Mouse (Mus musculus): Measurements from ENCODE around the gene Xxylt1. TPM values are rescaled to one million over a fixed set of nuclear protein-coding genes. Genes with fewer than 3 reads are reported as not detected.

Gene Xxylt1
- polyA plus RNA-seq, 1 experiment from 2014 or later, result 11.3 TPM

DNA sequence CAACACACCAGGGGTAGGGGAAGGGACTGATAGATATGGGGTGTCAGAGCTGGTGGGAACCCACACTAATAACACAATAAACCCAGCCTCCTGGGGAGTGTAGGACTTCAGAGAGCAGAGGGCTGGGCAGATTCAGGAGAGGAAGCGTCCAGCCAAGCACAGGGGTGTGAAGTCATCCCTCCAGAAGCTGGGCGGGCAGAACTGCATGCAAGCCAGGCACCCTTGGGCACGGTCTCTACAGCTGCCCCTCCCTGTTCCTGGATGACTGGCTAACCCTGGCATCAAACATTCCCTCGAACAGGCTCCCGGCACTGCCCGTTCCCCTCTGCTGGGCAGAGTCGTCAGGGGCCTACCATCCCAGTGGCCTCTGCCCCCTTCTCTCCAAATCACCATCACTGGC lies 13.0 kb downstream of the Xxylt1 start:
- no peak for ATAC-seq (ENCODE audit: low FRiP score)
- no peak overlapping the region for H3K4me2 ChIP-seq (replicated peaks; ENCODE audit: low read depth, low read length)
- 80% methylated on average over 7 of the region's 7 CpGs for WGBS
- H3K27ac ChIP-seq (ENCODE audit: low read depth, low read length), result no peak overlapping the region
- no peak overlapping the region for H3K4me3 ChIP-seq (ENCODE audit: low read depth, low read length)
- no peaks in the 10 kb centered on the region for H3K27me3 ChIP-seq (ENCODE audit: control insufficient read depth, insufficient read depth, low read length)
- no peak overlapping the region for H3K9ac ChIP-seq (ENCODE audit: low read depth, low read length)
- H3K4me1 ChIP-seq (replicated peaks; ENCODE audit: control insufficient read depth, insufficient read depth, low read length), result no peaks in the 10 kb centered on the region
- H3K9me3 ChIP-seq (ENCODE audit: control insufficient read depth, low read length), result no peaks in the 10 kb centered on the region
- no peak for DNase-seq (ENCODE audit: low spot score)
- no peaks in the 10 kb centered on the region for H3K36me3 ChIP-seq (ENCODE audit: control insufficient read depth, insufficient read depth, low read length)

- Histone ChIP-seq H3K9ac (ENCODE audit: low read depth, low read length) (0 out of 2 replicates have a peak overlapping the region, but pooled peaks have one; percentile 4), H3K27me3 (ENCODE audit: control insufficient read depth, insufficient read depth, low read length) (no peaks in the 10 kb centered on the region), H3K9me3 (ENCODE audit: control insufficient read depth, low read length) (no peaks in the 10 kb centered on the region), H3K4me1 (replicated peaks; ENCODE audit: control insufficient read depth, insufficient read depth, low read length) (no peaks in the 10 kb centered on the region), H3K4me3 (ENCODE audit: low read depth, low read length) (no peak overlapping the region), H3K36me3 (ENCODE audit: control insufficient read depth, insufficient read depth, low read length) (no peaks in the 10 kb centered on the region), H3K4me2 (replicated peaks; ENCODE audit: low read depth, low read length) (no peak overlapping the region), H3K27ac (ENCODE audit: low read depth, low read length) (no peak overlapping the region)
- no peak for DNase-seq (ENCODE audit: low spot score)
- no peak for ATAC-seq (ENCODE audit: low FRiP score)
- 73% methylated on average over 15 of the region's 15 CpGs for WGBS
Observed at GRCm38 (mm10) chr16:31066344-31067098, 14.7 kb downstream of the Xxylt1 start.

GRCm38 (mm10) chr16:31064782-31065181 lies 16.4 kb downstream of the Xxylt1 start:
- 93% methylated on average over 6 of the region's 6 CpGs for WGBS
- Histone ChIP-seq H3K4me1 (replicated peaks; ENCODE audit: control insufficient read depth, insufficient read depth, low read length) (no peaks in the 10 kb centered on the region), H3K9ac (ENCODE audit: low read depth, low read length) (no peak overlapping the region), H3K4me2 (replicated peaks; ENCODE audit: low read depth, low read length) (no peak overlapping the region), H3K9me3 (ENCODE audit: control insufficient read depth, low read length) (no peaks in the 10 kb centered on the region), H3K27ac (ENCODE audit: low read depth, low read length) (no peak overlapping the region), H3K36me3 (ENCODE audit: control insufficient read depth, insufficient read depth, low read length) (no peaks in the 10 kb centered on the region), H3K27me3 (ENCODE audit: control insufficient read depth, insufficient read depth, low read length) (no peaks in the 10 kb centered on the region), H3K4me3 (ENCODE audit: low read depth, low read length) (no peak overlapping the region)
- DNase-seq (ENCODE audit: low spot score) (no peak), ATAC-seq (ENCODE audit: low FRiP score) (no peak)

GRCm38 (mm10) chr16:31062918-31063317 lies 18.3 kb downstream of the Xxylt1 start:
- no peak overlapping the region for H3K4me2 ChIP-seq (replicated peaks; ENCODE audit: low read depth, low read length)
- no peaks in the 10 kb centered on the region for H3K36me3 ChIP-seq (ENCODE audit: control insufficient read depth, insufficient read depth, low read length)
- no peak overlapping the region for H3K9ac ChIP-seq (ENCODE audit: low read depth, low read length)
- H3K9me3 ChIP-seq (ENCODE audit: control insufficient read depth, low read length), result no peaks in the 10 kb centered on the region
- DNase-seq (ENCODE audit: low spot score), result no peak
- no peak overlapping the region for H3K27ac ChIP-seq (ENCODE audit: low read depth, low read length)
- H3K27me3 ChIP-seq (ENCODE audit: control insufficient read depth, insufficient read depth, low read length), result no peaks in the 10 kb centered on the region
- ATAC-seq (ENCODE audit: low FRiP score), result no peak
- 75% methylated on average over 3 of the region's 3 CpGs for WGBS
- H3K4me3 ChIP-seq (ENCODE audit: low read depth, low read length), result no peak overlapping the region
- no peaks in the 10 kb centered on the region for H3K4me1 ChIP-seq (replicated peaks; ENCODE audit: control insufficient read depth, insufficient read depth, low read length)

- ATAC-seq (ENCODE audit: low FRiP score), result no peak
- Histone ChIP-seq H3K9ac (ENCODE audit: low read depth, low read length) (no peak overlapping the region), H3K4me1 (replicated peaks; ENCODE audit: control insufficient read depth, insufficient read depth, low read length) (no peaks in the 10 kb centered on the region), H3K4me2 (replicated peaks; ENCODE audit: low read depth, low read length) (no peak overlapping the region), H3K4me3 (ENCODE audit: low read depth, low read length) (no peak overlapping the region), H3K27ac (ENCODE audit: low read depth, low read length) (no peak overlapping the region), H3K36me3 (ENCODE audit: control insufficient read depth, insufficient read depth, low read length) (no peaks in the 10 kb centered on the region), H3K9me3 (ENCODE audit: control insufficient read depth, low read length) (no peaks in the 10 kb centered on the region), H3K27me3 (ENCODE audit: control insufficient read depth, insufficient read depth, low read length) (no peaks in the 10 kb centered on the region)
- 76% methylated on average over 11 of the region's 11 CpGs for WGBS
- peak; percentile 19 for DNase-seq (ENCODE audit: low spot score)
Observed at GRCm38 (mm10) chr16:31061246-31061880, 19.9 kb downstream of the Xxylt1 start.

GRCm38 (mm10) chr16:31060714-31061113 lies 20.5 kb downstream of the Xxylt1 start:
- Histone ChIP-seq H3K9ac (ENCODE audit: low read depth, low read length) (no peak overlapping the region), H3K4me2 (replicated peaks; ENCODE audit: low read depth, low read length) (no peak overlapping the region), H3K4me3 (ENCODE audit: low read depth, low read length) (no peak overlapping the region), H3K36me3 (ENCODE audit: control insufficient read depth, insufficient read depth, low read length) (no peaks in the 10 kb centered on the region), H3K4me1 (replicated peaks; ENCODE audit: control insufficient read depth, insufficient read depth, low read length) (no peaks in the 10 kb centered on the region), H3K27me3 (ENCODE audit: control insufficient read depth, insufficient read depth, low read length) (no peaks in the 10 kb centered on the region), H3K27ac (ENCODE audit: low read depth, low read length) (no peak overlapping the region), H3K9me3 (ENCODE audit: control insufficient read depth, low read length) (no peaks in the 10 kb centered on the region)
- no peak for ATAC-seq (ENCODE audit: low FRiP score)
- 95% methylated on average over 13 of the region's 13 CpGs for WGBS
- no peak for DNase-seq (ENCODE audit: low spot score)

DNA sequence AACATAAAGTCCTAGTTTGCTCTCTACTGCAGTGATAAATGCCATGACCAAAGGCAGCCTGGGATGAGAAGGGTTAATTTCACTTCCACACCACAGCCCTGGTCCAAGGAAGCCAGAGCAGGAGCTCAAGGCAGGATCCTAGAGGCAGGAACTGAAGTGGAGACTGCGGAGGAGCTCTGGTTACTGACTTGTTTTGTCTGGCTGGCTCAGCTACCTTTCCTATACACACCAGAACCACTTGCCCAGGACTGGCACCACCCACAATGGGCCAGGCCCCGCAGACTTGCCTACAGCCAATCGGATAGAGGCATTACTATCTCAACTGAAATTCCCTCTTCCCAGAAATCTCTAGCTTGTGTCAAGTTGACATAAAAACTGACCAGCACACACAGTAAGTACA lies 21.0 kb downstream of the Xxylt1 start:
- H3K36me3 ChIP-seq (ENCODE audit: control insufficient read depth, insufficient read depth, low read length), result no peaks in the 10 kb centered on the region

GRCm38 (mm10) chr16:31059730-31060129 lies 21.5 kb downstream of the Xxylt1 start:
- ATAC-seq (ENCODE audit: low FRiP score), result no peak

More for the DNA sequence above, 21.0 kb downstream of the Xxylt1 start:
- H3K27me3 ChIP-seq (ENCODE audit: control insufficient read depth, insufficient read depth, low read length), result no peaks in the 10 kb centered on the region
- WGBS, result 97% methylated on average over 3 of the region's 3 CpGs
- no peaks in the 10 kb centered on the region for H3K9me3 ChIP-seq (ENCODE audit: control insufficient read depth, low read length)
- H3K9ac ChIP-seq (ENCODE audit: low read depth, low read length), result no peak overlapping the region
- H3K27ac ChIP-seq (ENCODE audit: low read depth, low read length), result no peak overlapping the region
- H3K4me1 ChIP-seq (replicated peaks; ENCODE audit: control insufficient read depth, insufficient read depth, low read length), result no peaks in the 10 kb centered on the region
- no peak for ATAC-seq (ENCODE audit: low FRiP score)
- H3K4me3 ChIP-seq (ENCODE audit: low read depth, low read length), result no peak overlapping the region
- no peak for DNase-seq (ENCODE audit: low spot score)
- no peak overlapping the region for H3K4me2 ChIP-seq (replicated peaks; ENCODE audit: low read depth, low read length)

GRCm38 (mm10) chr16:31052812-31053211 lies 28.4 kb downstream of the Xxylt1 start:
- H3K27me3 ChIP-seq (ENCODE audit: control insufficient read depth, insufficient read depth, low read length), result no peaks in the 10 kb centered on the region
- no peak for DNase-seq (ENCODE audit: low spot score)
- no peak overlapping the region for H3K4me2 ChIP-seq (replicated peaks; ENCODE audit: low read depth, low read length)
- no peak overlapping the region for H3K4me3 ChIP-seq (ENCODE audit: low read depth, low read length)
- no peaks in the 10 kb centered on the region for H3K36me3 ChIP-seq (ENCODE audit: control insufficient read depth, insufficient read depth, low read length)
- no peaks in the 10 kb centered on the region for H3K4me1 ChIP-seq (replicated peaks; ENCODE audit: control insufficient read depth, insufficient read depth, low read length)
- 83% methylated on average over 6 of the region's 6 CpGs for WGBS
- ATAC-seq (ENCODE audit: low FRiP score), result no peak
- no peaks in the 10 kb centered on the region for H3K9me3 ChIP-seq (ENCODE audit: control insufficient read depth, low read length)
- no peak overlapping the region for H3K27ac ChIP-seq (ENCODE audit: low read depth, low read length)
- no peak overlapping the region for H3K9ac ChIP-seq (ENCODE audit: low read depth, low read length)

More at GRCm38 (mm10) chr16:31059730-31060129, 21.5 kb downstream of the Xxylt1 start:
- H3K27me3 ChIP-seq (ENCODE audit: control insufficient read depth, insufficient read depth, low read length), result no peaks in the 10 kb centered on the region
- DNase-seq (ENCODE audit: low spot score), result no peak
- H3K9me3 ChIP-seq (ENCODE audit: control insufficient read depth, low read length), result no peaks in the 10 kb centered on the region
- no peaks in the 10 kb centered on the region for H3K36me3 ChIP-seq (ENCODE audit: control insufficient read depth, insufficient read depth, low read length)
- WGBS, result 87% methylated on average over 4 of the region's 4 CpGs
- H3K4me1 ChIP-seq (replicated peaks; ENCODE audit: control insufficient read depth, insufficient read depth, low read length), result no peaks in the 10 kb centered on the region
- H3K4me2 ChIP-seq (replicated peaks; ENCODE audit: low read depth, low read length), result no peak overlapping the region
- no peak overlapping the region for H3K27ac ChIP-seq (ENCODE audit: low read depth, low read length)
- no peak overlapping the region for H3K4me3 ChIP-seq (ENCODE audit: low read depth, low read length)
- no peak overlapping the region for H3K9ac ChIP-seq (ENCODE audit: low read depth, low read length)
